Mouse (Mus musculus) olfactory bulb, adult 2 months (tissue): ENCODE results near the gene Morc4.

ENCODE experiments used
- CTCF ChIP-seq: fragments of 200-500 bp; IDR thresholded peaks from 2 replicates; pipeline ENCODE4 v1.5.1; 2012; ENCODE audit warnings: low read depth, mild to moderate bottlenecking, low read length, moderate library complexity; ENCODE audit not compliant: insufficient read depth
- POLR2A ChIP-seq: fragments of 200-500 bp; IDR thresholded peaks from 2 replicates; pipeline ENCODE4 v1.6.1; 2012; ENCODE audit warnings: mild to moderate bottlenecking, low read depth, low read length, moderate library complexity; ENCODE audit not compliant: insufficient read depth

GRCm38 (mm10) chrX:139800406-139800878 lies 71.0 kb downstream of the Morc4 start, which contains the start of gene Cldn2:
- TF ChIP-seq CTCF = no peak
- no peak for TF ChIP-seq POLR2A
